Mouse (Mus musculus): ENCODE data around the gene Eif2b2.

The Eif2b2 gene

GRCm38 (mm10) chr12:85193923-85194622 lies 25.2 kb upstream of the Eif2b2 start:
- DNase-seq (ENCODE audit: low read depth in 1 of 2, low spot score in 2 of 2) = no peak

DNA sequence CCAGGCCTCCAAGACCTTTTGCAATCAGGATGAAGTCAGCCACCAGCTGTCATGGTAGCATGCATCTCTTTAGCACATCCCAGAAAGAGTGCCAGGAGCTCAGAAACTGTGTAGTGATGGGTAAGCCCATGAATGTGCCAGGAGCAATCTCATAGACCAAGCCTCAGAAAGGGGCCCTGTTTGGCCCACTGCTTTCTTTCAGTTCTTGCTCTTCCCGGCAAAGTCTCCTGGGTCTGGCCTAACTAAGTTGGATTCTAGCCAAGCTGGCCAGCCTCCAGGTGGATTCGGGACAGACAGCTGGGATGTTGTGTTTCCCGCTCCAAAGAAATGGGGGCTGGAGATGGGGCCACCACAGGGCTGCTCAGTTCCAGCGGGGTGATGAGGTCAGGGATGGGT lies 24.7 kb upstream of the Eif2b2 start:
- DNase-seq (ENCODE audit: low read depth in 1 of 2, low spot score in 2 of 2) = no peak

- DNase-seq (ENCODE audit: low read depth in 1 of 2, low spot score in 2 of 2) = no peak
Measured at GRCm38 (mm10) chr12:85195086-85195485, 24.2 kb upstream of the Eif2b2 start.

DNA sequence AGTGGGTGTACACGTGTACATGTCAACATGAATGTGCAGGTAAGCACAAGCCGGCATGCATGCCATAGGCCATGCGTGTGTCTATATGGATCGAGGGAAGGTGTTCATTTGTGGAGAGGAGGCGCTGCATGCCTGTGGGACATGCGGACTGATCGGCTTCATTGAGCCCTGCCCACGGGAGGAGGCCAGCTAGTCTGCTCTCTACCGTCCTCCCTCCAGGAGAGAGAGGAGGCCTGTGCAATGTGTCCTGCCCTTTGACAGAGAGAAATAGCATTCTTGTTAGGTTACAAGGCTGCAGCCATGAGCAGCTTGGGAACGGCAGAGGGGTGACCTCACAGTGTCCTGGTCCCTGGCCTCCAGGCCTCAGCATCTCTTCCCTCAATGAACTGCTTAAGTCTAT lies 23.1 kb upstream of the Eif2b2 start:
- DNase-seq (ENCODE audit: low read depth in 1 of 2, low spot score in 2 of 2) = no peak

DNA sequence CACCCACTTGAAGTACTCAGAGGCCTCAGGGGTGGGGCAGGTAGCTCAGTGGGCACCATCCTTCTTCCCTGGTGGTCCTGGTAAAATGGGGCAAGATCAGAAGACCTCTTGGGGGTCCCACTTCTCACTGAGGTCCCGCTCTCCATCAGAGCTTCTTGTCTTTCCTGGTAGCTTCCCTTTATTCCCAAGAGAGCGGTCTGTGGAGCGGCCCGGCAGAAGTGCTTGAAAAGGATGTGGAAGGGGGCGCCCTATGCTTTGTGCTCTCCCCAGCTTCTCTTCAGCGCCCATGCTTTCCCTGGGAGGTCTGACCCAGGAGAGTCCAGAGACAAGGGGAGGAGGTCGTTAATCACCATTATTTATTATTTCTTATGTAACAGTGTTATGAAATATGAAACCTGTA lies 21.9 kb upstream of the Eif2b2 start:
- no peak for DNase-seq (ENCODE audit: low read depth in 1 of 2, low spot score in 2 of 2)

DNA sequence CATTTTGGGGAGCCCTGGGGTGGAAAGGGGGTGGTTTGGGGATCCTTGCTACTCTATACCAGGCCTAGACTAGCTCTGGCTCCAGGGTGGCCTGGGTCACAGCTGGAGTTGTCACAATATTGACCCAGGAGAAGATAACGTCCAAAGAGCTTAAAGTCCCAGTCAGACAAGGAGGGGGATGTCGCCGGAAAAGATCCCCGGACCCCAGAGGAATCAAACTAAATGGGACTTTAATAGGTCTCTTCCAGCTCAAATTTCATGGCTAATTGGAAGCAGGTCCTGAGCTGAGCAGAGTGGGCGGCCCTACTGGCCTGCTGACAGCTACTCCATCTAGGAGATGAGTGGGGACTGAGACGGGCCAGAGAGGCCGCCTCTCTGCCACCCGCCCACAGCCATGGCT lies 21.3 kb upstream of the Eif2b2 start:
- DNase-seq (ENCODE audit: low read depth in 1 of 2, low spot score in 2 of 2) = no peak

DNA sequence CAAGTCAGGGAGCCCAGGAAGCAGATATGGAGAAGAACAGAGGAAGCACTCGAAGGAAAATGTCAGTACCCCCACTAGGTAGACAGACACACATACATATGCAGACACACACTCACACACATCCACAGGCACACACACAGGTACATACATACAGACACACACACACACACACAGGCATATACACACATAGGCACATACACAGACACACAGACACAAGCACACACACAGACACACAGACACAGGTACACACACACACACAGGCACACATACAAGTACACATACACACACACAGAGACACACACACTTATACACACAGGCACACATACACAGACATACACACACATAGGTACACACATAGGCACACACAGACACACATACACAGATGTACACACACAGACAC lies 19.3 kb upstream of the Eif2b2 start:
- no peak for DNase-seq (ENCODE audit: low read depth in 1 of 2, low spot score in 2 of 2)

DNA sequence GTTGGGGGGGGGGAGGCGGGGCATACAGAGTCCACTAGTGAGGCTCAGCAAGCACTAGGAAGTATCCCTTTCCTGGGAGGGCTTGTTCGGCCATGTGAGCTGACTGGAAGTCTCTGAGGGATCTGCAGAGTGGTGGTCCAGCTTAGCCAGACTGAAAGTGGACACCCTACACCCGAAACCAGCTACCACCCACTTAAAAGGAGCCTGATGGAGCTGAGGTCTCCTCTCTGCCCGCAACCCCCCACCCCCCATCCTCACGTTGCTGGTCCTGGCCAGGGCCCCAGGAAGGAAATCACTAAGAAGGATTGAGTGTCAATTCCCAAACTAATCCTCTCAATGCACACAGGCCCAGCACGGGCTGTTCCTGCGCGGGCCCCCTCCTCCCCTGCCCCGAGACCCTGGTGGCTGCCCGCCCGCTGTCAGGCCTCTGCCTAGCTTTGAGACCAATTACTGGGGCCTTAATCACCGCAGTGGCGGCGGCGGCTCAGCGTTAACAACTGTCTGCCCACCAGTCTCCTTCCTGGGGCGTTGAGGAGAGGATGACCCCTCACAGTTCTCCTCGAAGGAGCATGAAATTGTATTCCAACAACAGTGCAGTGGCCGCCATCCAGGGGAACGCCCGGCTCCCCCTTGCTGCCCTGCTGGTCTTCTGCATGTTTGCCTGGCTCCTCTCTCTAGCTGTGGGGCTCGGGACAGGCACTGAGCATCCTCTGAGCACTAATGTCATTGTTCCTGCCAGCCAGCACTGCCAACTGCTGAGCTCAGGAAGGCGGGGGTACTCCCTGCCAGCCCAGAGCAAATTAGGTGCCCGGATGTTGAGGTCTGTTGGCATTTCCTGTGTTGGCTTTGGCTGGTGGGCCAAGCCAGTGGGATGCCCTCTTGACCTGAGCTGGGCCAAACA lies 18.1 kb upstream of the Eif2b2 start:
- DNase-seq (ENCODE audit: low read depth in 1 of 2, low spot score in 2 of 2) = no peak

GRCm38 (mm10) chr12:85201830-85202147 lies 17.5 kb upstream of the Eif2b2 start:
- DNase-seq (ENCODE audit: low read depth in 1 of 2, low spot score in 2 of 2) = no peak

- DNase-seq (ENCODE audit: low read depth in 1 of 2, low spot score in 2 of 2) = no peak
Measured at GRCm38 (mm10) chr12:85202191-85202590, 17.1 kb upstream of the Eif2b2 start.

GRCm38 (mm10) chr12:85203699-85204098 lies 15.6 kb upstream of the Eif2b2 start:
- no peak for DNase-seq (ENCODE audit: low read depth in 1 of 2, low spot score in 2 of 2)

DNA sequence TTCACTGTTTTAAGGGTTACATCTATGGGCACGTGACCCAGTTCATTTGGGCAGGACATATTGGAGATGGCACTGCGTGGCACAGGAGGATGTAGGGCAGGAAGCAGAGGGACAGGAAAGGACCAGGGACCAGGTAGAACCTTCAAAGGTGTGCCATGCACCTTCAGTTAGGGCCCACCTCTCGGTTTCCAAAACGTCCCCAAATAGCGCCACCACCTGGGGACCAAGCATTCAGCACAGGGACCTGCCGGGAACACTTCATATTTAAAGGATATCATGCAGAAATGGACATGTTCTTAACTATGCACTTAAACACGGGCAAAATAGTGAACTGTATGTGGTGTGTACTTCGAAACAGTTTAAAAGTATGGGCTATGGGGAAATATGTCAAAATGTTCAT lies 15.2 kb upstream of the Eif2b2 start:
- no peak for DNase-seq (ENCODE audit: low read depth in 1 of 2, low spot score in 2 of 2)

GRCm38 (mm10) chr12:85205425-85205824 lies 13.9 kb upstream of the Eif2b2 start:
- DNase-seq (ENCODE audit: low read depth in 1 of 2, low spot score in 2 of 2) = no peak

- no peak for DNase-seq (ENCODE audit: low read depth in 1 of 2, low spot score in 2 of 2)
Measured at GRCm38 (mm10) chr12:85208687-85209199, 10.5 kb upstream of the Eif2b2 start.

- no peak for DNase-seq (ENCODE audit: low read depth in 1 of 2, low spot score in 2 of 2)
Measured at GRCm38 (mm10) chr12:85215031-85215430, 4.2 kb upstream of the Eif2b2 start.

DNA sequence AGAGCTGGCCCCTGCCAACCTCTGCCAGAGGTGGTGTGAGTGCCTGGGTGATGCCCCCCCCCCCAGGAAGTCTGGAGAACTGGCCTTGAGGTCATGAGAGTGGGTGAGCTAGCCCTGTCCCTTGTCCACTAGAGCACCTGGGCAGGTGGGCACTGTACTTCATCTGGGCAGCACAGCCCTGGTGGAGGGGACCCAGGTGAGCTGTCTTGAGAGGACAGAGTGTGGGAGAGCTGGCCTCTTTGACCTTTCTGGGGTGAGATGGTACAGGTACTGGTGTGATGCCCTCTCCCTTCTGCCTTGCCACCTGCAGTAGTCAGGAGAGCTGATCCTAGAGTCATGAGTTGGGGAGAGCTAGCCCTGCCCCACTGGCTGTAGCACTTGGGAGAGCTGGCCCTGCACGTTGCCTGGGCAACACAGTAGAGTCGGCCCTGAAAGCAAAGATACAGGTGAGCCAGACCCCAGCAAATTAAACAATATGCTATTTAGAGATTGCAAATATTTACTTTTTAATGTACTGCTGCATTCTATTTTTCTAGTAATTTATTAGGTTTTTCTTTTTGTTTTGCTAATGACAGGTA lies 1.5 kb upstream of the Eif2b2 start:
- no peak for DNase-seq (ENCODE audit: low read depth in 1 of 2, low spot score in 2 of 2)

DNA sequence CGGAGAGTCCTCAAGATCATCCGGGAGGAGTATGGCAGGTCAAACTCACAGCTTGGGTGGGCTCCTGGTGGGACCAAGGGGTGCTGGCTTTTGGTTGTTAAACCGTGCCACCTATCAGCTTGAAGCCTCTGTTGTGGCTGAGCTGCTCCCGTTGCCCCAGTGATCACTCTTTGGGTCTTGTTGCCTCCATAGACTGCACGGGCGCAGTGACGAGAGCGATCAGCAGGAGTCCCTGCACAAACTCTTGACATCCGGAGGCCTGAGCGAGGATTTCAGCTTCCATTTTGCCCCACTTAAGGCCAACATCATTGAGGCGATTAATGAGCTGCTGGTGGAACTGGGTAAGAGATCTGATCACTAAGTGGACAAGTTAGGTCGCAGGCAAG lies 617 bp downstream of the Eif2b2 start:
- DNase-seq (ENCODE audit: low read depth in 1 of 2, low spot score in 2 of 2) = no peak

GRCm38 (mm10) chr12:85227227-85227626 lies 7.9 kb downstream of the Eif2b2 start:
- no peak for DNase-seq (ENCODE audit: low read depth in 1 of 2, low spot score in 2 of 2)

DNA sequence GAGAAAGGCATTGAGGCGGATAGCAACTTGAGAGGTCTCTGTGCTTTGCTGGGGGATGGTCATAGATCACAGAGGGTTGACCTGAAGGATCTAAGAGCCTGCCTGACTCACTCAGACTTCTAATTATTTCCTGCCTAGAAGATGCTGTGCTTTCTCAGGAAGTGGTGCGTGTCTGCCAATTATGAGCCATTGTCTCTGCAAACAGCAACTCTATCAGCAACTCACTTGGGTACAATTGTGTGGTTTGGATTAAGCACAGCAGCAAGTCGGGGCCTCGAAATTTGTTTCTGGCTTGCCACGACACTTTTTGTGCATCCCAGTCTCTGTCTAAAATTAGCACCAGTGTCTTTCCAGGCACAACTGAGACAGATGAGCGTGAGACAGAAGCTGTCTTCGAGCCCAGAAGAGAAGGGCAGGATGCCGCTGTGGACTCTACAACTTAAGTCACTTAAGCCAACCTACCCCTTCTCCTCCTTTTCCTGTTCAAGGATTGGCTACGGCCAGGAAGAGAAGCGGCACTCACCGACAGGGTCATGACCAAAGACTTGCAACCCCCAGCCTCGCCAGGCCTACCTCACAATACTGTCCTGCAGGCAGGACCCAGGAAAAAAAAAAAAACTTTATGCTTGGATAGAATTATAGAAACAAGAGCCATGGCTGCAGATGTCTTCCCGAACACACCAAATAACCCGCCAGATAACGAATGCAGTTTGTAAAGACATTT lies 8.8 kb downstream of the Eif2b2 start:
- DNase-seq (ENCODE audit: low read depth in 1 of 2, low spot score in 2 of 2) = no peak

- DNase-seq (ENCODE audit: low read depth in 1 of 2, low spot score in 2 of 2) = no peak
Measured at GRCm38 (mm10) chr12:85233376-85234358, 14.4 kb downstream of the Eif2b2 start.

Data from monocyte, adult 2 months (primary cell).